Mouse (Mus musculus): Measurements from ENCODE around the gene Thsd4. TPM values are rescaled to one million over a fixed set of nuclear protein-coding genes. Genes with fewer than 3 reads are reported as not detected.

Gene Thsd4
- polyA plus RNA-seq, 1 experiment: 9.0 TPM

DNA sequence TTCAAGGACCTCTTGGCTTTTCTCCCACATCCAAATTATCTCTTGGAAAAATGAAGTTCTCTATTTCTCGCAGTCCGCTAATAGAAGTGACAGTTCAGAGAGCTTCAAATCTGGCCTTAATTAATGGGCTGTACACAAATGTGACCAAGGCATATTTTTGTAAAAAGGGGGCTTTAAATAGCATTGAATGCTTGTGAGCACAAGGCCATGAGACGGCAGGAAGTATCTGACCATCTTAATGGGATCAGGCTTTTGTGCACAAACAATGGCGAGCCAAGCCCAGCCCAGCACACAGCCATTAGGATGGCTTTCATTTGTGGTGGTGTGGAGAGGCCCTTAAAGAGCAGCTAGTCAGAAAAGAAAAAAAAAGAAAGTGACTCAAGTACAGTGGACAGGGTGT lies 445.4 kb downstream of the Thsd4 start:
- TF ChIP-seq CTCF (IDR thresholded peaks at IDR 0.05; ENCODE audit: extremely low read depth, insufficient read length, insufficient replicate concordance, low read depth, low read length) (no peak), POLR2A (IDR thresholded peaks at IDR 0.05; ENCODE audit: low read depth, low read length) (no peak)
- Histone ChIP-seq H3K4me1 (ENCODE audit: control insufficient read depth, insufficient read depth, insufficient read length, low read length) (no peaks in the 10 kb centered on the region; the same call in 1 of the 2 replicates), H3K27ac (ENCODE audit: insufficient read depth, low read depth, low read length) (no peak overlapping the region), H3K27me3 (ENCODE audit: control insufficient read depth, insufficient read depth, low read length) (no peaks in the 10 kb centered on the region), H3K36me3 (ENCODE audit: control insufficient read depth, insufficient read depth, low read length) (no peaks in the 10 kb centered on the region), H3K4me3 (ENCODE audit: low read depth, low read length) (no peak overlapping the region)
- 81% methylated on average over 4 of the region's 4 CpGs for WGBS

DNA sequence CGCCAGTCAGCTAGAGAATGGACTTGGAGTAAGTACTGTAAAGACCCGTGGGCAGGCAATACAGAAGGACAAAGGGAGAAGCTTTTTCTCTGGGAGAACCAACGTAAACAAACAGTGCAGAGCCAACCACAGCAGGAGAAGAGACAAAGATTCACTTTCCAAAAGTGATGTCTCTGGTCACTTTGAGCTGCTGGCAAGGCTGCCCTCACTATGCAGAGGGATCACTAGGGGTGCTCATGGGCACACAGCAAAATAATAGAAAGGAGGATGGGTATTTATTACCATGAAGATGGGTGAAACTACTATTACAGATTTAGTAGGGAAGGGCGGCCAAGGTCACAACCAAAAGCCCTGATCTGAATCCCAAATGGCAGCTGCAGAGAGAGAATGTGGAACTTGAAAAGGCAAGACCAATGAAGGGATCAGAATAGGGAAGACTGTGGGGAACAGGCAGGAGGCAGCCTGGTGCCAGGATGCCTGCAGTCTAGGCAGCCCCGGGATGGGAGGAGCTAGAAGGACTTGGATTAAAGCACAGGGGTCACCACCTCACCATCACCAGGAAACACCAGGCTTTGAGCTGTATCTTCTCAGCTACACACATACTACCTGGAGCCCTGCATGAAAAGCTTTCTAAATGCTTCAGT lies 450.1 kb downstream of the Thsd4 start:
- Histone ChIP-seq H3K4me1 (ENCODE audit: control insufficient read depth, insufficient read depth, insufficient read length, low read length) (no peaks in the 10 kb centered on the region), H3K36me3 (ENCODE audit: control insufficient read depth, insufficient read depth, low read length) (no peaks in the 10 kb centered on the region), H3K27me3 (ENCODE audit: control insufficient read depth, insufficient read depth, low read length) (no peaks in the 10 kb centered on the region), H3K4me3 (ENCODE audit: low read depth, low read length) (no peak overlapping the region), H3K27ac (ENCODE audit: insufficient read depth, low read depth, low read length) (no peak overlapping the region)
- no peak for TF ChIP-seq CTCF (IDR thresholded peaks at IDR 0.05; ENCODE audit: extremely low read depth, insufficient read length, insufficient replicate concordance, low read depth, low read length)
- whole genome bisulfite sequencing: 74% methylated on average over 5 of the region's 5 CpGs

DNA sequence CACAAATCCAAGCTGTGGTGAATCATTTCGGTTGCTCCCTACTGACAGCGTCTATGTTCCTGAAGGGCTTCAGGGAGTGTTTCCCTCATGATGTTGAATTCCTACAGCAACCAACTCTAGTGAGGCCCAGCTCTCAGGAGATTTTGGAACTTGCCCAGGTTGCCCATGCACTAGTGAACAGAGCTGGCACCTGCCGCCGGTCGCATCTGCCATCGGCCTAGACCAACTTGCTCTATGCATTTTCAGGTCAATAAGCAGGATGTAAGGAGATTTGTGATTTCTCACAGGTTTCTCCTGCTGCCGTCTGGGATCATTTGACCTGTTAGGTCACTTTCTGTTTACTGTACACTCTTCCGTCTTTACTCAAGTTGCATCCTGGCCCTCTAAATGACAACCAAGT lies 454.6 kb downstream of the Thsd4 start:
- TF ChIP-seq CTCF (IDR thresholded peaks at IDR 0.05; ENCODE audit: extremely low read depth, insufficient read length, insufficient replicate concordance, low read depth, low read length) (no peak), POLR2A (IDR thresholded peaks at IDR 0.05; ENCODE audit: low read depth, low read length) (no peak)
- Histone ChIP-seq H3K4me1 (ENCODE audit: control insufficient read depth, insufficient read depth, insufficient read length, low read length) (no peaks in the 10 kb centered on the region; the same call in 1 of the 2 replicates), H3K27me3 (ENCODE audit: control insufficient read depth, insufficient read depth, low read length) (no peaks in the 10 kb centered on the region), H3K4me3 (ENCODE audit: low read depth, low read length) (no peak overlapping the region), H3K36me3 (ENCODE audit: control insufficient read depth, insufficient read depth, low read length) (no peaks in the 10 kb centered on the region), H3K27ac (ENCODE audit: insufficient read depth, low read depth, low read length) (no peak overlapping the region)
- 90% methylated on average over 8 of the region's 8 CpGs for WGBS

DNA sequence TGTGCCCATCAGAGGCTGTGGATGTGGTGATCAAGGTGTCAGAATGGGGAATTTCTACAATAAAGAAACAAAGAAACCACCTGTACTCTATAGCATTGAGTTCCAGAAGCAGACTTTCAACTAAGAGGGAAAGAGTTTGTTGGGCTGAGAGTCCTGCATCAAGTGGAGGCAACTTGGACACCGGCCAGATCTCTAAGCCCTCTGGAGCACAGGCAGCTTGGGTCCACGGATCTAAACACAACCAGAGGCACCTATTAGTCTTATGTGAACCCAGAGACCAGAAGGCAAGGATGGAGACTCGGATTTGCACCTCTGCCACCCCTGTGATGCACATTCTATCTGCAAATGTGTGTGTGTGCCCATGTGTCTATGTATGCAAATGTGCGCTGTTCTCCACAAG lies 456.7 kb downstream of the Thsd4 start:
- Histone ChIP-seq H3K27ac (ENCODE audit: insufficient read depth, low read depth, low read length) (no peak overlapping the region), H3K4me1 (ENCODE audit: control insufficient read depth, insufficient read depth, insufficient read length, low read length) (no peaks in the 10 kb centered on the region; the same call in 1 of the 2 replicates), H3K36me3 (ENCODE audit: control insufficient read depth, insufficient read depth, low read length) (no peaks in the 10 kb centered on the region), H3K27me3 (ENCODE audit: control insufficient read depth, insufficient read depth, low read length) (no peaks in the 10 kb centered on the region), H3K4me3 (ENCODE audit: low read depth, low read length) (no peak overlapping the region)
- 68% methylated on average over 4 of the region's 4 CpGs for WGBS
- TF ChIP-seq CTCF (IDR thresholded peaks at IDR 0.05; ENCODE audit: extremely low read depth, insufficient read length, insufficient replicate concordance, low read depth, low read length) (no peak), POLR2A (IDR thresholded peaks at IDR 0.05; ENCODE audit: low read depth, low read length) (no peak)

DNA sequence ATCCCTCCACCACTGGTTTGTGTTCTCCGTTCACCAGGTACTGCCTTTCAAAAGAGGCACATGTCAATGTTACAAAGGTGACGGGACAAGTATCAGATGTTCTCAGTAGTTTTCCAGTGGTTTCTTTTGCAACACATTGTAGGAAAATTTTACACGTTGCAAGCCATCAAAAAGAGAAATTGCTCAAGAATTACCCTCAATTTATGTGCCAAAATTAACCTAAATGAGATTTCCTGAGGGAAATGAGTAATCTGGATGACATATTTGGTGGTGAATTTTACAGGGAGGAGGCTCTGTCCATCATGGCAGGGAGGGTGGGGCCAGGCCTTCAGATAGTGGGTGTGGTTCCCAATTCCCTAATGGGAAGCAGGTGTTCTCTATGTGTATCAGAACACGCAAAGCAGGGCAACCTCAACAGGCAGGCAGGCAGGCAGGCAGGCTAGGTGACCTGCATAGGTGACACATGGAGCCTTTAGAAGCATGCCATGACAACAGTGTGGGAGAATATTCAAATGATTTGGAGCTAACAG lies 458.6 kb downstream of the Thsd4 start:
- H3K4me1 ChIP-seq (ENCODE audit: control insufficient read depth, insufficient read depth, insufficient read length, low read length): no peaks in the 10 kb centered on the region; the same call in 1 of the 2 replicates
- H3K36me3 ChIP-seq (ENCODE audit: control insufficient read depth, insufficient read depth, low read length): no peaks in the 10 kb centered on the region
- H3K4me3 ChIP-seq (ENCODE audit: low read depth, low read length): no peak overlapping the region
- 73% methylated on average over 4 of the region's 4 CpGs for WGBS
- no peak for TF ChIP-seq POLR2A (IDR thresholded peaks at IDR 0.05; ENCODE audit: low read depth, low read length)
- TF ChIP-seq CTCF (IDR thresholded peaks at IDR 0.05; ENCODE audit: extremely low read depth, insufficient read length, insufficient replicate concordance, low read depth, low read length): no peak
- H3K27ac ChIP-seq (ENCODE audit: insufficient read depth, low read depth, low read length): no peak overlapping the region
- no peaks in the 10 kb centered on the region for H3K27me3 ChIP-seq (ENCODE audit: control insufficient read depth, insufficient read depth, low read length)

DNA sequence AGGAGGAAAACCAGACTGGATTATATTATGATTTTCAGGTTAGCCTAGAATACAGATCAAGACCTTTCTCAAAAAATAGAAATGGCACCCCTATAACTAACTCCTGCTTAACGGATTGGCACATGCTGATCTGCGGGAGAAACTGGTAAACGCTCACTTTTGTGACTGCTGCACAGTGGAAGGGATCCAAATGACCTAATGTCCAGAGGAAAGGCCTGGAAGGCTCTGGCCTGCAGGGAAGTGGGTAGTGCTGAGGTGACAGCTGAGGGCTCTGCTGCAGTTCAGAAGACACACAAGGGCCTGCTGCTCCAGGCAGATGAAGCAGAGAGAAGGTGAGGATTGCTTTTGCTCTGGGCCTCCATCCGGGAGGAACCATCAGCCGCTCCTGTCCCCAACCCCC lies 465.7 kb downstream of the Thsd4 start:
- Histone ChIP-seq H3K27ac (ENCODE audit: insufficient read depth, low read depth, low read length) (no peak overlapping the region), H3K27me3 (ENCODE audit: control insufficient read depth, insufficient read depth, low read length) (no peaks in the 10 kb centered on the region), H3K36me3 (ENCODE audit: control insufficient read depth, insufficient read depth, low read length) (no peaks in the 10 kb centered on the region), H3K4me3 (ENCODE audit: low read depth, low read length) (no peak overlapping the region), H3K4me1 (ENCODE audit: control insufficient read depth, insufficient read depth, insufficient read length, low read length) (no peaks in the 10 kb centered on the region)
- WGBS: 75% methylated on average over 5 of the region's 5 CpGs
- TF ChIP-seq POLR2A (IDR thresholded peaks at IDR 0.05; ENCODE audit: low read depth, low read length) (no peak), CTCF (IDR thresholded peaks at IDR 0.05; ENCODE audit: extremely low read depth, insufficient read length, insufficient replicate concordance, low read depth, low read length) (no peak)

DNA sequence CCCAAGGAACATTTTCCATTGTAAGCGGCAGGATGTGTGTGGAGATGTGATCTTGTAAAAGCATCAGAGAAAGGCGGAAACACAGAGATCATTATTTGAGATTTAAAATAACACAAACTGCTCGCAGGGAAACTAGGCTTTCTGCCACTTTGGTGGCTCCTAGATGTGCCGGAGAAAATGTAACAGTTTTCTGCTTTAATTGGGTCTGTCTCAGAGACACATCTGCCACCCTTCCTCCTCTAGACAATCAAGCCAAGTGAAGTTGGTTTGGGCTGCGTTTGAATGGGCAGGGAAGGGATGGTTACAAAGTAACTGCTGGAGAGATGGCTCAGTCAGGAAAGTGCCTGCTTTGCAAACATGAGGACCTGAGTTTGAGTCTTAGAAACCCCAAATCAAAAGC lies 466.9 kb downstream of the Thsd4 start:
- 71% methylated on average over 5 of the region's 5 CpGs for WGBS
- Histone ChIP-seq H3K27me3 (ENCODE audit: control insufficient read depth, insufficient read depth, low read length) (no peaks in the 10 kb centered on the region), H3K4me1 (ENCODE audit: control insufficient read depth, insufficient read depth, insufficient read length, low read length) (no peaks in the 10 kb centered on the region), H3K36me3 (ENCODE audit: control insufficient read depth, insufficient read depth, low read length) (no peaks in the 10 kb centered on the region), H3K27ac (ENCODE audit: insufficient read depth, low read depth, low read length) (no peak overlapping the region), H3K4me3 (ENCODE audit: low read depth, low read length) (no peak overlapping the region)
- TF ChIP-seq POLR2A (IDR thresholded peaks at IDR 0.05; ENCODE audit: low read depth, low read length): no peak
- TF ChIP-seq CTCF (IDR thresholded peaks at IDR 0.05; ENCODE audit: extremely low read depth, insufficient read length, insufficient replicate concordance, low read depth, low read length): no peak

All from small intestine, adult 2 months (tissue).